Mouse (Mus musculus) hematopoietic stem cell, adult 5-6 weeks (primary cell): ENCODE results near the gene Spta1. TPM values are rescaled to one million over a fixed set of nuclear protein-coding genes. Genes with fewer than 3 reads are reported as not detected.
A peak's percentile ranks its signal among the peaks of the same experiment; 100 is the strongest.

Experiments
- ATAC-seq, 2 experiments: fragments of 125-278 bp in 1 of 2; replicated peaks in 1 of 2; 2 replicates each; pipeline ENCODE4 v1.8.0; 2016 to 2017; ENCODE audit warnings: inconsistent platforms in 2 of 2, mild to moderate bottlenecking in 2 of 2, moderate number of reproducible peaks in 2 of 2, low read depth in 1 of 2, moderate TSS enrichment in 1 of 2; ENCODE audit not compliant: low FRiP score in 2 of 2, poor library complexity in 2 of 2, severe bottlenecking in 2 of 2, insufficient read depth in 1 of 2, low TSS enrichment in 1 of 2
- total RNA-seq: library from RNA; stranded (forward); fragments of 172-1452, 232-1000 nt; gene quantifications from 2 replicates; pipeline ENCODE4 v1.2.3, GENCODE M21; 2017

Gene Spta1
- total RNA-seq, 1 experiment from 2014 or later = 11.4 TPM

DNA sequence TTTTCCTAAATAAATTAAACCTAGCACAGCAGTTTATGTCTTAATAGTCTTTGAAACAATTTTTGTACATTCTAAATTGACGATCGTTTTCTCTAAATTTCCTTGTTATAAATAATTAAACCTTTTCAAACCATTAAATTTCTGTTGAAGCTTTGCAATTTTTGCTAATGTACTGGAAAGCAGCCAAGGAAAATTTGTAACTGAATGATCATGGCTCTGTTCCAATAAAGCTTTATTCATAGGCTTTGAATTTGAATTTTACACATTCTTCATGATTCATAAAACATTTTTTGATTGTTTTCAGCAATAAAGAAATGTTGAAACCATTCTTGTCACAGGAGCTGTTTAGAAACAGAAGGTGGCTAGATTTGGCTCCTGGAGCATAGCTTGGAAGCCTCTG is 72.0 kb downstream of the Spta1 start:
- ATAC-seq = no peak

DNA sequence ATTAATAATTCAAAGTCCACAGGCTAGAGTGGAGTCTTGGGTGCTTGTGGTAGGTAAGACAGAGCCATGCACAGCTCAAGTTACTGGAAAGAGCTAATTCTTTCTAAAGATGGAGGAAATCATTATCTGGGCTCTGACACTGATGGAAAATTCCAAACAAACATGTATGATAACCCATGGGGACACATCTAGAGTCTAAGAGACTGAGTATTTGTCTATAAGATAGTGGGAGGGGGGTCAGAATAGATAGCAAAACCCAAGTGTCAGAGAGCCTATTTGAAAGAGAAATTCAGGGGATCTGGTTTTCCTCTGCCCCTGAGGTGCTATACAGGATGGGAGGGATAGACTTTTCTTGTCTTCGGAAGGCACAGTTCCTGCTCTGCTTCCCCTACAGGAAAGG is 73.5 kb downstream of the Spta1 start:
- ATAC-seq = no peak

DNA sequence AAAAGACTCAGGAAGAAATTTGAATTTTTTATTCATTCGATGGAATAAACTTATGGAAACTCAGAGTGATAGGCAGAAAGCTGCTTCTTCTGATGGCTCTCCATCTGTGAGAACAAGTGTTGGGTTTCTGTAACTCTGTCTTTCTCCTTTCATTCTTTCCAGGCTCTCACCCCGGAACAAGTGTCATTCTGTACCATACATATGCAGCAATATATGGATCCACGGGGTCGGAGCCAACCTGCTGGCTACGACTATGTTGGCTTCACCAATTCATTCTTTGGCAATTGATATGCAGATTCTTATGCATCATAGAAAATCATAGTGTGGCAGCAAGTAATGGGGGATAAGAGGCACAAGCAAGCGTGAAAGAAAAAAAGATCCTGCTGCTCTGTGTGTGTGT is 74.6 kb downstream of the Spta1 start:
- ATAC-seq = no peak

DNA sequence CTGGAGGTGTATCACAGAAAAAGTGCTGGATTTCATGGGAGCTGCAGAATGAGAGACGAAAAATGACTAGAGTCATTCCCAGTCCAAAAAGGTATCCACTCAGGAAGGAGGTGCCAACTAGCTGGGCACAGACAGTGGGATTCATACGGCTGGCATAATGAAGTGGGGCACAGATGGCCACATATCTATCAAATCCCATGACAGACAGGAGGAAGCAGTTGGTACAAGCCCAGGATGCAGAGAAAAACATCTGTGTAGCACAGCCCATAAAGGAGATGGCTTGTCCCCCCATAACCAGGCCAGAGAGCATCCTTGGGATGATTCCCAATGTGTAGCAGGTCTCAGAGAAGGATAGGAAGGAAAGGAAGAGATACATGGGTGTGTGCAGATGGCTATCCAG is 77.8 kb downstream of the Spta1 start:
- ATAC-seq = no peak

DNA sequence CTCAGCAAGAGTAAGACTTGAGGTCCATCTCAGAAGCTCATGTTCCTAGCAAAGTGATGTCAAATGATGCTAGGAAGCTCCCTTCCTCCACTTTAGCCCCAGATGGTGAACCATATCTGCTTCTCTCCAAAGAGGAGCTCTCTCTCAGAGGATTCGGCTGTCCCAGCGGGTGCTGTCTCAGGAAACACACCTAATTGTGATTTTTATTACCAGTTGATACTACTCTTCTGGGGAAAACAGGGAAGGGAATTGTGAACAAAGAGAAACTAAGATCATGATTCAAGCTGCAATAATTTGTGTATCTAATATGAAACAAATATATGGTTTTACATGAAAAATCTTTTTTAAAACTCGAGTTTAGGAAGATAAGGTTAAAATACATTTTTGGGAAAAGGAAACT is 79.4 kb downstream of the Spta1 start, which contains the start of gene Olfr419:
TSS of gene Olfr419 (minus strand) at position 101 of the 400 bp plus-strand sequence.
- ATAC-seq = no peak

DNA sequence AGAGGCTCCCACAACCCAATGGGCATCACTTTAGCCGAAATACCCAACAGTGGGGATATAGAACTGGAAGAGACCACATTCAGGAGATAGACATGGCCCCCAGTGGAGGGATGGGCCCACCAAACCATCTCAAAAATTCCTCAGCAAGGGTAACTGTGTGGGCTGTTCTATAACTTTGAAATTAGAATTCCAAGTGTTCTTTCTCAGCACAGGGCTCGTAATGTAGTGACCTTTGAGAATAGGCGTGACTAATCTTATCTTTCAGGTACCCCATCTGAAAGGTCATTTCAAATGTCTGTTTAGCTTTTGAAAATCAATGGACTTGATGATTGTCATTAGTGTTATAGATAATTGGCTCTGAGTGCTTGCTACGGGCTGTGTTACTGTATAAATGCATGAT is 95.2 kb downstream of the Spta1 start:
- ATAC-seq = no peak

DNA sequence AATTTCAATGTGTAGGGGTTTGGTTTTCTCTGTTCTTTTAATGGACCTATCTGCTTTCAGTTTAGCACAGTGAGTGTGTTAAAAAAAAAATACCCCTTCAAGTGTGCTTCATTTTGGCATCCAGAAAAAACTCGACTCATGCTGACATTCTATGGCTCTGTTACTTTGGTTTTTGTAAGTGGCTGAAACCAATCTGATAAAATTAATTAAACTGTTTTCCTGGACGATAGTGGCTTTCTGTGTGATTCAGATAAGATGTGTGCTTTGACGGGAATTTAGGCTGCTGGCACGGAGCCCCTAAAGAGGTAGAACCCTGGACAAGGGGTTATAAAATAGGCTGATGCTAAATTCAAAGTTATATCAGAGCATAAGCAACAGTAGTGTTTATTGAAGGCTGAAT is 96.6 kb downstream of the Spta1 start:
- ATAC-seq = peak; percentile 74 to 84

DNA sequence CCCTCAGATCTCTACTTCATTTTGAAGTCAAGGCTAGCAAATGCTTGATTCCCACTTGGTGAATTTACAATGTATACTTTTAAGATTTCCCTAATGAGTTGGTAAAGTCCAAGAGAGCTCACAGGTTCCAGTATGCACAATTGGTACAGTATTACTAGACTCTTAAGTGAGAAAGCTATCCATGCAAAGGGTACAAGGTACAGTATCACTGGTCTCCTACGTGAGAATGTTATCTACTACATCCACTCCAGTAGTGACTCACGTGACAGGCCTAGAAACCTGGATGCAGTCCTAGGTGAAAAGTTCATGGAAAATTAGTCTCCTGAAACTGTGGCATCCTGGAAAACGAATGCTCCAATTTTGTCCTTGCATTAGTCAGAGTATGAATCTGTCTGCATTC is 98.1 kb downstream of the Spta1 start:
- ATAC-seq = no peak

Other genes with a start within 250 kb of the Spta1 start
- gene Mndal, start 230.3 kb upstream of the Spta1 start, total RNA-seq = 280 and 342 TPM in 2 replicates
- gene Ifi203, start 230.1 kb upstream of the Spta1 start, total RNA-seq = 158 and 228 TPM in 2 replicates
- gene Ifi202b, start 190.0 kb upstream of the Spta1 start, total RNA-seq = not detected in 2 replicates
- 2.1 and 4.3 TPM in 2 replicates for gene Ifi205, start 141.0 kb upstream of the Spta1 start, total RNA-seq
- gene Olfr433, start 132.1 kb upstream of the Spta1 start, total RNA-seq = 0.13 TPM in 1 of 2 replicates, not detected in the other
- gene Olfr432, start 123.6 kb upstream of the Spta1 start, total RNA-seq = not detected in 2 replicates
- gene Olfr430, start 106.2 kb upstream of the Spta1 start, total RNA-seq = not detected in 2 replicates
- not detected in 2 replicates for gene Olfr429, start 88.4 kb upstream of the Spta1 start, total RNA-seq
- gene Olfr427, start 75.9 kb upstream of the Spta1 start, total RNA-seq = not detected in 2 replicates
- gene Olfr231, start 51.6 kb upstream of the Spta1 start, total RNA-seq = not detected in 2 replicates
- not detected in 2 replicates for gene Olfr424, start 41.3 kb upstream of the Spta1 start, total RNA-seq
- not detected in 2 replicates for gene Olfr420, start 17.1 kb upstream of the Spta1 start, total RNA-seq
- not detected in 2 replicates for gene Olfr419, start 79.3 kb downstream of the Spta1 start, total RNA-seq
- not detected in 2 replicates for gene Mptx1, start 157.7 kb downstream of the Spta1 start, total RNA-seq
- gene Olfr417, start 192.3 kb downstream of the Spta1 start, total RNA-seq = 0.56 and 3.6 TPM in 2 replicates
- 0.25 TPM in 1 of 2 replicates, not detected in the other for gene Olfr248, start 218.3 kb downstream of the Spta1 start, total RNA-seq